11 mouse cellular contexts compared by ENCODE assay signal in the genomic region with DNA sequence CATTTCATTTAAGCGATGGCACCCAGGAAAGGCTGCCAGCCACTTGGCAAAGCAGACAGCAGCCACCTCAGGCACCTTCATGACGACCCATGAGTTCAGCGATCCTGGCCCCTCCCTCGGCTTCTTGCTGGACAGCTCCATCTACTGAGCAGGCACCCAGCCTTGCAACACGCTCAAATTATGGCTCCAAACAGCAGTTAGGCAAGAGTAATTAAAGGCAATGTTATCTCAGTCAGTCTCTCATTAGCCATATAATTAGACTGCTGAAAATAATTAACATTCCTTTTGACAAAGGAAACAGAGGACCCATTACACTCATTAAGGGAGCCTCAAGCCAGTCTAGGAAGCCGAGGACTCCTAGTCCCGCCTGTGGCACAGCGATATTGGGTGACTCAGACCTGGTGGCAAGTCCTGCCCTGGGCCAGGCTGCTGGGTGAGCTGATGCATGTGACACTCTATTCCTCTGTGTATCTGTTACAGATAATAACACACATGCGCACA. TPM values are rescaled to one million over a fixed set of nuclear protein-coding genes. Genes with fewer than 3 reads are reported as not detected.
DNase-seq lines count a peak whose midpoint lies in the region; ATAC-seq and TF ChIP-seq lines count a peak whose summit lies in the region.
"Had no signal": no experiment of that assay in that cellular context is flagged by ENCODE, and none has a peak within 500 bp of the region (broad histone marks: within the 10 kb centered on the region; RNA-seq: fewer than 3 reads in every experiment).

No protein-coding gene starts in this region.

- peaks cover 11% of the 10 kb centered on the region for H3K4me1 ChIP-seq in heart, postnatal 0 days (ENCODE audit: control insufficient read depth, insufficient read depth)
- no peaks in the 10 kb centered on the region for H3K4me1 ChIP-seq in midbrain, postnatal 0 days (ENCODE audit: insufficient read depth, low read length)
- H3K4me1 ChIP-seq in midbrain, embryonic 10.5 days: no peaks in the 10 kb centered on the region
- H3K4me1 ChIP-seq in forebrain, embryonic 14.5 days (ENCODE audit: control insufficient read depth, insufficient read depth, low read length): peaks cover 11% of the 10 kb centered on the region; the same call in 1 of the 2 replicates
- H3K4me1 ChIP-seq in stomach, postnatal 0 days (replicated peaks; ENCODE audit: control insufficient read depth, insufficient read depth): no peaks in the 10 kb centered on the region
- H3K4me1 ChIP-seq: embryonic facial prominence, embryonic 13.5 days had no signal

- DNase-seq in heart, postnatal 0 days (ENCODE audit: low spot score): no peak
- no peak for DNase-seq in heart, postnatal 36 days
- DNase-seq in midbrain, postnatal 0 days (ENCODE audit: low spot score): peak; percentile 29
- no peak for DNase-seq in midbrain, embryonic 10.5 days (ENCODE audit: low spot score)
- peak; percentile 90 for DNase-seq in forebrain, embryonic 14.5 days (ENCODE audit: low spot score)
- peak; percentile 40 for DNase-seq in stomach, postnatal 0 days (ENCODE audit: low spot score)
- no peak for DNase-seq in thymus, postnatal 4 days
- DNase-seq in urinary bladder, postnatal 25 days (ENCODE audit: low spot score): no peak
- DNase-seq: thymus, adult 18-20 months had no signal

- H3K9me3 ChIP-seq in heart, postnatal 0 days (replicated peaks; ENCODE audit: control insufficient read depth, low read length): no peaks in the 10 kb centered on the region
- H3K9me3 ChIP-seq in midbrain, postnatal 0 days (ENCODE audit: low read length): no peaks in the 10 kb centered on the region
- no peaks in the 10 kb centered on the region for H3K9me3 ChIP-seq in midbrain, embryonic 10.5 days (replicated peaks)
- H3K9me3 ChIP-seq in forebrain, embryonic 14.5 days (replicated peaks; ENCODE audit: control insufficient read depth, low read length): no peaks in the 10 kb centered on the region
- H3K9me3 ChIP-seq in stomach, postnatal 0 days (ENCODE audit: control insufficient read depth, low read length): no peaks in the 10 kb centered on the region
- H3K9me3 ChIP-seq: embryonic facial prominence, embryonic 13.5 days; megakaryocyte, embryonic 14.5 days had no signal

- H3K27me3 ChIP-seq in heart, postnatal 0 days (ENCODE audit: control insufficient read depth, insufficient read depth, low read length): no peaks in the 10 kb centered on the region
- no peaks in the 10 kb centered on the region for H3K27me3 ChIP-seq in midbrain, postnatal 0 days (ENCODE audit: insufficient read depth, low read length)
- H3K27me3 ChIP-seq in midbrain, embryonic 10.5 days (ENCODE audit: low read depth, poor library complexity, severe bottlenecking): no peaks in the 10 kb centered on the region
- H3K27me3 ChIP-seq in forebrain, embryonic 14.5 days (replicated peaks; ENCODE audit: control insufficient read depth, insufficient read depth, low read length): no peaks in the 10 kb centered on the region; the same call in 1 of the 2 replicates
- no peaks in the 10 kb centered on the region for H3K27me3 ChIP-seq in stomach, postnatal 0 days (ENCODE audit: control insufficient read depth, insufficient read depth, low read length)
- H3K27me3 ChIP-seq: embryonic facial prominence, embryonic 13.5 days; megakaryocyte, embryonic 14.5 days had no signal

- H3K9ac ChIP-seq in heart, postnatal 0 days (replicated peaks; ENCODE audit: low read depth, low read length): no peak overlapping the region
- no peak overlapping the region for H3K9ac ChIP-seq in midbrain, postnatal 0 days (replicated peaks; ENCODE audit: low read length, poor library complexity, severe bottlenecking)
- H3K9ac ChIP-seq in forebrain, embryonic 14.5 days (ENCODE audit: low read length): no peak overlapping the region
- no peak overlapping the region for H3K9ac ChIP-seq in stomach, postnatal 0 days (ENCODE audit: low read length)
- H3K9ac ChIP-seq: embryonic facial prominence, embryonic 13.5 days had no signal

- no peak overlapping the region for H3K4me2 ChIP-seq in heart, postnatal 0 days (ENCODE audit: low read depth, low read length)
- H3K4me2 ChIP-seq in midbrain, postnatal 0 days (ENCODE audit: low read depth, low read length, poor library complexity, severe bottlenecking): no peak overlapping the region
- H3K4me2 ChIP-seq in forebrain, embryonic 14.5 days (ENCODE audit: low read length): no peak overlapping the region
- no peak overlapping the region for H3K4me2 ChIP-seq in stomach, postnatal 0 days (replicated peaks; ENCODE audit: low read depth)
- H3K4me2 ChIP-seq: embryonic facial prominence, embryonic 13.5 days had no signal

- no peak overlapping the region for H3K4me3 ChIP-seq in heart, postnatal 0 days (ENCODE audit: low read depth, low read length)
- H3K4me3 ChIP-seq in midbrain, postnatal 0 days (ENCODE audit: low read depth, low read length): no peak overlapping the region
- no peak overlapping the region for H3K4me3 ChIP-seq in midbrain, embryonic 10.5 days
- H3K4me3 ChIP-seq in forebrain, embryonic 14.5 days (ENCODE audit: low read depth, low read length): no peak overlapping the region
- no peak overlapping the region for H3K4me3 ChIP-seq in stomach, postnatal 0 days (ENCODE audit: low read depth, low read length)
- H3K4me3 ChIP-seq: embryonic facial prominence, embryonic 13.5 days; megakaryocyte, embryonic 14.5 days had no signal

- intact Hi-C loops in heart, postnatal 36 days (cut with DNase I): no loop called here

- no peaks in the 10 kb centered on the region for H3K36me3 ChIP-seq in heart, postnatal 0 days (replicated peaks; ENCODE audit: control insufficient read depth, insufficient read depth, low read length)
- no peaks in the 10 kb centered on the region for H3K36me3 ChIP-seq in midbrain, postnatal 0 days (ENCODE audit: insufficient read depth, low read length)
- no peaks in the 10 kb centered on the region for H3K36me3 ChIP-seq in midbrain, embryonic 10.5 days
- no peaks in the 10 kb centered on the region for H3K36me3 ChIP-seq in forebrain, embryonic 14.5 days (ENCODE audit: control insufficient read depth, insufficient read depth, low read length)
- no peaks in the 10 kb centered on the region for H3K36me3 ChIP-seq in stomach, postnatal 0 days (ENCODE audit: control insufficient read depth, insufficient read depth, low read length)
- H3K36me3 ChIP-seq: embryonic facial prominence, embryonic 13.5 days had no signal

- no peak for ATAC-seq in heart, postnatal 0 days (ENCODE audit: insufficient read depth, low read depth)
- ATAC-seq in midbrain, postnatal 0 days (ENCODE audit: low FRiP score): 0 out of 2 replicates have a peak, but pooled peaks have one; percentile 15
- peak; percentile 87 for ATAC-seq in forebrain, embryonic 14.5 days
- ATAC-seq in stomach, postnatal 0 days (ENCODE audit: low FRiP score, low TSS enrichment): peak; percentile 52

- no peak overlapping the region for H3K27ac ChIP-seq in heart, postnatal 0 days (ENCODE audit: low read depth)
- no peak overlapping the region for H3K27ac ChIP-seq in midbrain, postnatal 0 days (ENCODE audit: low read depth, low read length)
- no peak overlapping the region for H3K27ac ChIP-seq in midbrain, embryonic 10.5 days (replicated peaks)
- 0 out of 2 replicates have a peak overlapping the region, but pooled peaks have one; percentile 6 for H3K27ac ChIP-seq in forebrain, embryonic 14.5 days (ENCODE audit: low read depth, low read length)
- no peak overlapping the region for H3K27ac ChIP-seq in stomach, postnatal 0 days (replicated peaks)
- H3K27ac ChIP-seq: embryonic facial prominence, embryonic 13.5 days had no signal

- TF ChIP-seq EP300 in heart, postnatal 0 days (IDR thresholded peaks at IDR 0.05; ENCODE audit: low read depth): no peak
- TF ChIP-seq EP300 in stomach, postnatal 0 days (optimal IDR thresholded peaks at IDR 0.05): no peak

- 57% methylated on average over 9 of the region's 9 CpGs for WGBS in heart, postnatal 0 days
- 62% methylated on average over 9 of the region's 9 CpGs for WGBS in midbrain, postnatal 0 days
- 67% methylated on average over 9 of the region's 9 CpGs for WGBS in midbrain, embryonic 10.5 days
- 17% methylated on average over 9 of the region's 9 CpGs for WGBS in forebrain, embryonic 14.5 days
- WGBS in stomach, postnatal 0 days: 59% methylated on average over 9 of the region's 9 CpGs

- TF ChIP-seq CTCF in heart, postnatal 0 days (IDR thresholded peaks at IDR 0.05; ENCODE audit: low read depth): peak; percentile 22; the same call in 1 of the 2 replicates
- no peak for TF ChIP-seq CTCF in midbrain, postnatal 0 days (IDR thresholded peaks at IDR 0.05)
- TF ChIP-seq CTCF in stomach, postnatal 0 days (IDR thresholded peaks at IDR 0.05; ENCODE audit: low read depth): peak; percentile 44

RNA-seq across cellular contexts. Expression of a gene that starts 19.8 kb away (rescaled TPM):
- 4.8 and 12.8 TPM in 2 replicates for total RNA-seq in heart, postnatal 0 days (2014; rRNA removed; ENCODE audit: low replicate concordance)
- polyA plus RNA-seq in heart, postnatal 0 days (2015; fragmentation: Nextera tagmentation; extraction: Ambion mirVana): 1.4 and 1.9 TPM in 2 replicates
- total RNA-seq in heart, postnatal 36 days (2021): 1 to 10 TPM; 2.6 to 5.4 TPM
- 214 and 215 TPM in 2 replicates for total RNA-seq in midbrain, postnatal 0 days (2014; rRNA removed)
- 63.2 and 65.9 TPM in 2 replicates for polyA plus RNA-seq in midbrain, postnatal 0 days (2015; fragmentation: Nextera tagmentation; extraction: Ambion mirVana)
- 5.3 and 6.1 TPM in 2 replicates for polyA plus RNA-seq in midbrain, embryonic 10.5 days (2016; fragmentation: Nextera tagmentation; extraction: Ambion mirVana)
- polyA plus RNA-seq in forebrain, embryonic 14.5 days (2014; fragmentation: Nextera tagmentation; extraction: Ambion mirVana): 37.7 and 45.5 TPM in 2 replicates
- polyA plus RNA-seq in stomach, postnatal 0 days (2015; fragmentation: Nextera tagmentation; extraction: Ambion mirVana): 4.7 and 4.9 TPM in 2 replicates

RNA-seq across cellular contexts. Expression of a gene that starts 41.3 kb away (rescaled TPM):
- 6.2 and 15.0 TPM in 2 replicates for total RNA-seq in heart, postnatal 0 days (2014; rRNA removed; ENCODE audit: low replicate concordance)
- 2.5 and 4.0 TPM in 2 replicates for polyA plus RNA-seq in heart, postnatal 0 days (2015; fragmentation: Nextera tagmentation; extraction: Ambion mirVana)
- total RNA-seq in heart, postnatal 36 days (2021): 1 to 10 TPM; 1.6 to 2.1 TPM
- total RNA-seq in midbrain, postnatal 0 days (2014; rRNA removed): 5.4 and 6.1 TPM in 2 replicates
- polyA plus RNA-seq in midbrain, postnatal 0 days (2015; fragmentation: Nextera tagmentation; extraction: Ambion mirVana): 1.00 and 1.1 TPM in 2 replicates
- 7.9 and 8.4 TPM in 2 replicates for polyA plus RNA-seq in midbrain, embryonic 10.5 days (2016; fragmentation: Nextera tagmentation; extraction: Ambion mirVana)
- 0.95 and 1.3 TPM in 2 replicates for polyA plus RNA-seq in forebrain, embryonic 14.5 days (2014; fragmentation: Nextera tagmentation; extraction: Ambion mirVana)
- polyA plus RNA-seq in stomach, postnatal 0 days (2015; fragmentation: Nextera tagmentation; extraction: Ambion mirVana): 6.1 and 6.9 TPM in 2 replicates

Comparison
In these comparisons a context has a peak if more than half of its experiments do, and no peak if none do; other contexts are left out.
1. DNase-seq: peak in midbrain, postnatal 0 days (single experiment), forebrain, embryonic 14.5 days (single experiment) and stomach, postnatal 0 days (single experiment); none in heart, postnatal 0 days (single experiment), heart, postnatal 36 days (0 of 2), midbrain, embryonic 10.5 days (single experiment), thymus, postnatal 4 days (single experiment) and urinary bladder, postnatal 25 days (single experiment).